Mouse (Mus musculus) forebrain, embryonic 11.5 days (tissue): ENCODE measurements around the gene 1700020D05Rik. TPM values are rescaled to one million over a fixed set of nuclear protein-coding genes. Genes with fewer than 3 reads are reported as not detected.
A peak's percentile ranks its signal among the peaks of the same experiment; 100 is the strongest.

ENCODE experiments used
- ATAC-seq: fragments of 200-750 bp; cut with Nextera tagmentation; replicated peaks from 2 replicates; pipeline ENCODE4 v1.8.0; 2017; ENCODE audit warnings: moderate TSS enrichment; ENCODE audit not compliant: low FRiP score
- DNase-seq: peaks from one replicate; pipeline ENCODE4 v3.0.0-alpha.2; 2017; ENCODE audit warnings: low spot score
- H3K27ac ChIP-seq: fragments of 300-500 bp; sonication (generic); 2 replicates; pipeline ENCODE4 v1.5.1; 2014; ENCODE audit warnings: low read depth, low read length
- H3K27me3 ChIP-seq: fragments of 300-500 bp; sonication (generic); 2 replicates; pipeline ENCODE4 v1.6.1; 2014; ENCODE audit warnings: mild to moderate bottlenecking, low read length, mixed read lengths; ENCODE audit not compliant: control insufficient read depth, insufficient read depth
- H3K36me3 ChIP-seq: fragments of 300-500 bp; sonication (generic); 2 replicates; pipeline ENCODE4 v1.6.1; 2014; ENCODE audit warnings: mild to moderate bottlenecking, low read length, moderate library complexity, mixed read lengths; ENCODE audit not compliant: control insufficient read depth, insufficient read depth
- H3K4me1 ChIP-seq: fragments of 300-500 bp; sonication (generic); replicated peaks from 2 replicates; pipeline ENCODE4 v1.6.1; 2014; ENCODE audit warnings: low read length, mixed read lengths; ENCODE audit not compliant: control insufficient read depth, insufficient read depth
- H3K4me2 ChIP-seq: fragments of 300-500 bp; sonication (generic); 2 replicates; pipeline ENCODE4 v1.6.1; 2014; ENCODE audit warnings: low read depth, mild to moderate bottlenecking, low read length, moderate library complexity, mixed read lengths; ENCODE audit not compliant: severe bottlenecking
- H3K4me3 ChIP-seq: fragments of 300-500 bp; sonication (generic); 2 replicates; pipeline ENCODE4 v1.5.1; 2014; ENCODE audit warnings: low read depth, low read length
- H3K9ac ChIP-seq: fragments of 300-500 bp; sonication (generic); 2 replicates; pipeline ENCODE4 v1.6.1; 2014; ENCODE audit warnings: low read length
- H3K9me3 ChIP-seq: fragments of 300-500 bp; sonication (generic); 2 replicates; pipeline ENCODE4 v1.6.1; 2016; ENCODE audit warnings: low read length, mixed read lengths; ENCODE audit not compliant: control insufficient read depth
- WGBS: fragments of 180-500 bp; shearing (Covaris S2); extraction: QIAGEN DNeasy Blood & Tissue Kit; methylation state at CpG from one replicate; pipeline ENCODE4 v1.1.7; 2014; 5-methylcytosine and 5-hydroxymethylcytosine counted together
- polyA plus RNA-seq: library from polyadenylated mRNA; unstranded; fragments of >200 nt; fragmentation: Nextera tagmentation; extraction: Ambion mirVana; gene quantifications from 2 replicates; pipeline ENCODE4 v1.2.1, GENCODE M21; 2014

1700020D05Rik gene
- polyA plus RNA-seq, 1 experiment from 2014 or later: not detected

DNA sequence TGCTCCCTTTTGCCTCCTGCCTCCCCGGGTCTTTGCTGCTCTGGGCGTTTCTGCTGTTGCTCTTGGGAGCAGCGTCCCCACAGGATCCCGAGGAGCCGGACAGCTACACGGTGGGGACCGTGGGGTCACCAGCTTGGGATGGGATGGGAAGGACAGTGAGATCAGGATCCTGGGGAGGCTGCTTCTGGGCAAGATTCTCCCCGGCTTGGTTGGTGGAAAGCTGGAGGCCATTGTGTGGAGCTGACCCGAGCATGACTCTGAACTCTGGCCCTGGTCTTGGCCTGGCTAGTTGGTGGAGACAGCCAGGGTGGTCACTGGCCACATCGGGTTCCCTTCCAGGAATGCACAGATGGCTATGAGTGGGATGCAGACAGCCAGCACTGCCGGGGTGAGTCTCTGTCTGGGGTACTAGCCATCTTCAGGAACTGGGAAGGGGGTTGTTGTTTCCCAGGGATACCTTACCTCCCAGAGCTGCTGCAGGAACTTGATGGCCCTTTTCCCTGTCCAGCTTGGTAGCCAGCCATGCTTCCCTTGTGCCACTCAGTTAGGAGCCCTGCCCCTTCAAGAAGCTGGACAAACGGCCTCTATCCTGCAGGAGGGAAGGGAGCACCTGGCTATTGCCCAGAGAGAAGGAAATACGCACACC, 28.4 kb downstream of the 1700020D05Rik start:
- no peaks in the 10 kb centered on the region for H3K27me3 ChIP-seq

DNA sequence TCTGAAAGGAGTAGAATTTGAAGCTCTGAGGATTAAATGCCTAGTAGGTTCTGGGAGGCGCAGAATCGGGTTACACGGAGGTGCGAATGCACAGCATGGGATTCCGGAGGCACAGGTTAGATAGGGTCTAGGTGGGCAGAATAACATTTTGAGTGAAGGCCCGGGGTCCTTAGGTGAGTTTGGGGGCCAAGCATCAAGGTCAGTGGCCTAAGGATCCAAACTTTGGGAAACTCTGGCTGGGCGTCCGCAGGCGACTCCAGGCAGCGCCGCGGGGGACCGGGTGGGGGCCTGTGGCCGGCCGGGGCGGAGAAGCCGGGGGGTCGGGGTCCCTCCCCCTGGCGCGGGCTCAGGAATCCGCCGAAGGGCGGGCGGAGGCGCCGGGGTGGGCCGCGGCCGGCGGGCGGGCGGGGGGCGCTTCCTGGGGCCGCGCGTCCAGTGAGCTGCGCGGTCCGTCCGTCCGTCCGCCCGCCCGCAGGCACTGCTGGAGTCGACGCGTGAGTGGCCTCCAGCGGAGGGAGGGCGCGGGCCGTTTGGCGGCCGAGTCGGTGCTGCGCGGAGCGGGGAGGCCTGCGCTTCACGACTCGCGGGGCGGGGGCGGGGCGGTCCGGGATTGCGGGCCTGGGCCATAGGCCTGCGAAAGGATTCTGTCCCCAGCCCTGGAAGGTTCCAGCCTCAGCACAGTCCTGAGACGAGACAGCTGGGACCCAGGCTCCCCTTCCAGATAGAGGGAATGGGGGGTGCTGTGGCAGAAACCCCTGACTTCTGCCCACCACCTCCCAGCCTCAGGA, 29.1 kb downstream of the 1700020D05Rik start:
- peak overlapping the region; percentile 86 for H3K4me2 ChIP-seq
- peak overlapping the region; percentile 18; the same call in 1 of the 2 replicates for H3K27ac ChIP-seq
- H3K4me1 ChIP-seq: peaks cover 11% of the 10 kb centered on the region; the same call in 1 of the 2 replicates
- no peaks in the 10 kb centered on the region for H3K9me3 ChIP-seq
- WGBS: 2% methylated on average over 54 of the region's 68 CpGs
- no peaks in the 10 kb centered on the region for H3K36me3 ChIP-seq
- H3K9ac ChIP-seq: peak overlapping the region; percentile 84
- no peaks in the 10 kb centered on the region for H3K27me3 ChIP-seq
- H3K4me3 ChIP-seq: peak overlapping the region; percentile 59
- DNase-seq: peak; percentile 76
- ATAC-seq: peak; percentile 45

More for the DNA sequence above, 28.4 kb downstream of the 1700020D05Rik start:
- WGBS: 28% methylated on average over 13 of the region's 13 CpGs
- no peaks in the 10 kb centered on the region for H3K36me3 ChIP-seq
- H3K27ac ChIP-seq: peak overlapping the region; percentile 18; the same call in 1 of the 2 replicates
- peak; percentile 49; the same call in 1 of the 2 replicates for ATAC-seq
- H3K4me3 ChIP-seq: peak overlapping the region; percentile 59
- peak overlapping the region; percentile 84 for H3K9ac ChIP-seq
- H3K9me3 ChIP-seq: no peaks in the 10 kb centered on the region
- H3K4me1 ChIP-seq: peaks cover 11% of the 10 kb centered on the region; the same call in 1 of the 2 replicates
- H3K4me2 ChIP-seq: peak overlapping the region; percentile 86
- no peak for DNase-seq

DNA sequence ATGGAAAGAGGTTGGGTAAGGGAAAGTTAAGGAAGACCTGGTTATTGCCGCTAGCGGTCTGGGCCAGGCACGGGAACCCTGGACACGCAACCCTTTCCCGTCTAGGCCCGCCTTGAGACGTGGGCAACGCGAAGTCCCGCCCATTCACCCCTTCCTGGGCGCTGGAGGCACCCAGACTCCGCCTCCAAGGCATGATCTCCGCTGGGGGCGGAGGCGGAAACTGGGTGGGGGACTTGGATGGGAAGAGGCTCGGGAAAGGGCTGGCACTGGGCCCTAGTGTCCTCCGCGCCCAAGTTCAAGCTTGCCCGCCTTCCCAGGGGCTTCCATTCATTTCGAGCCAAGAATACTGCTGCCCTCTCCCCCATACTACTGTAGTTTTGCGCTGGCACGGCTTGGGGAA, 29.9 kb downstream of the 1700020D05Rik start, which contains the start of gene Efemp2:
Gene Efemp2, plus strand, starts transcription at position 235 of the 400 bp plus-strand sequence.
- peak; percentile 72 for ATAC-seq

DNA sequence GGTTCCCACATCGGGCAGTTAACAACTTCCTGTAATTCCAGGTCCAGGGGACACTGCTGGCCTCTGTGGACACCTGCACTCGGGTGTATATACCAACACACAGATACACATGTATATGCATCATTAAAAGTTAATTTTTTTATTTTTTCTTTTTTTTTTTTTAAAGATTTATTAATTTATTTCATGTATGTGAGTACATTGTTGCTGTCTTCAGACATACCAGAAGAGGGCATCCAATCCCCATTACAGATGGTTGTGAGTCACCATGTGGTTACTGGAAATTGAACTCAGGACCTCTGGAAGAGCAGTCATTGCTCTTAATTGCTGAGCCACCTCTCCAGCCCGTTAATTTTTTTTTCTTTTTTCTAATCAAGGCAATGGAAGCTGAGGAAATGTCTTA, 30.7 kb downstream of the 1700020D05Rik start:
- WGBS: 84% methylated on average over 3 of the region's 3 CpGs
- no peak for ATAC-seq
- no peaks in the 10 kb centered on the region for H3K9me3 ChIP-seq
- H3K4me3 ChIP-seq: no peak overlapping the region
- no peak overlapping the region for H3K4me2 ChIP-seq
- no peak for DNase-seq
- no peaks in the 10 kb centered on the region for H3K27me3 ChIP-seq
- no peak overlapping the region for H3K9ac ChIP-seq
- H3K4me1 ChIP-seq: peaks cover 11% of the 10 kb centered on the region; the same call in 1 of the 2 replicates
- no peaks in the 10 kb centered on the region for H3K36me3 ChIP-seq
- H3K27ac ChIP-seq: no peak overlapping the region

More for the DNA sequence above, 29.9 kb downstream of the 1700020D05Rik start, which contains the start of gene Efemp2:
- Histone ChIP-seq H3K9me3 (no peaks in the 10 kb centered on the region), H3K27ac (0 out of 2 replicates have a peak within 1 kb of the TSS, but pooled peaks have one; percentile 18), H3K9ac (peak within 1 kb of the TSS; percentile 84), H3K4me3 (peak within 1 kb of the TSS; percentile 59), H3K4me2 (peak within 1 kb of the TSS; percentile 86), H3K36me3 (no peaks in the 10 kb centered on the region), H3K27me3 (no peaks in the 10 kb centered on the region), H3K4me1 (peaks cover 11% of the 10 kb centered on the region; the same call in 1 of the 2 replicates)
- DNase-seq: peak; percentile 85
- 2% methylated on average over 22 of the region's 22 CpGs for WGBS

DNA sequence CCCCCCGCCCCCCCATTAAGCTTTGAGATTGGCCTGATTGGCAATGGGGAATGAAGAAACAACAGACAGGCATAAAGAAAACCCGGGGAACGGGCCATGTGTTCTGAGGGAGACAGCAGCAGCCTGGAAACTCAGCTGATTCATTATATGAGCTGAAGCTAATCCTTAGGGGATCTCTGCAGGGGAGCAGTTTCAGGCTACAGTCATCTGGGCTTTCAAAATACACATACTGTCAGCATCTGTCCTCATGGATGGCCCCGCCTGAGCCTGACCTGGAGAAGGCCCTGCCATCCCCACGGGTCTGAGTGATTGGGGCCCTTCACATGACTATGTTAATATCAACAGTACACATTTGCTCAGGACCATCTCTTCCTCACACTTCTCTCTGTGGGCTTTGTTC, 31.7 kb downstream of the 1700020D05Rik start:
- ATAC-seq: no peak
- no peak overlapping the region for H3K4me2 ChIP-seq
- WGBS: 56% methylated on average over 5 of the region's 5 CpGs
- no peaks in the 10 kb centered on the region for H3K27me3 ChIP-seq
- H3K27ac ChIP-seq: no peak overlapping the region
- no peaks in the 10 kb centered on the region for H3K9me3 ChIP-seq
- no peak overlapping the region for H3K9ac ChIP-seq
- no peak for DNase-seq
- no peaks in the 10 kb centered on the region; the same call in none of the 2 replicates for H3K36me3 ChIP-seq
- peaks cover 11% of the 10 kb centered on the region; the same call in 1 of the 2 replicates for H3K4me1 ChIP-seq
- no peak overlapping the region for H3K4me3 ChIP-seq

DNA sequence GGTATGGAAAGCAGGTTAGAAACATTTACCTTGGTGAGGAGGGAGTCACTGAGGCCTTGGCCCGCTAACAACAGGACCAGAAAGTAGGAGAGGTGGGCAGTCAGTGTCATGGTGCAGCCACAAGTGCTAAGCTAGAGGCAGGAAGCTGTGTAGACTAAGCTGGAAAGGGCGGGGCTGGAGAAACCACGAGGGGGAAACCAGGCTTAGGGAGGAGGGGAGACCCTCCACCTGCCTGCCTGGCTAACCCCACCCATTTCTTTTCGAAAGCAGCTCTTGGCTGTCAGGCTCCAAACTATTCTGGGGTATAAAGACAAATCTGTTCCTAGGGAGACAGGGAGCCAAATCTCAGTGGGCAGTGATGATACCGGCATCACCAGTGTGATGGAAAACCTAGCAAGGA, 35.2 kb downstream of the 1700020D05Rik start, which contains the start of gene Ctsw:
Gene Ctsw, minus strand, starts transcription at position 134 of the 400 bp plus-strand sequence.
- Histone ChIP-seq H3K27ac (no peak within 1 kb of the TSS), H3K4me3 (no peak within 1 kb of the TSS), H3K4me2 (no peak within 1 kb of the TSS), H3K4me1 (peaks cover 4% of the 10 kb centered on the region; the same call in 1 of the 2 replicates), H3K36me3 (peaks cover 2% of the 10 kb centered on the region), H3K9ac (no peak within 1 kb of the TSS), H3K27me3 (no peaks in the 10 kb centered on the region), H3K9me3 (no peaks in the 10 kb centered on the region)
- ATAC-seq: no peak
- WGBS: 57% methylated on average over 5 of the region's 5 CpGs
- DNase-seq: no peak

DNA sequence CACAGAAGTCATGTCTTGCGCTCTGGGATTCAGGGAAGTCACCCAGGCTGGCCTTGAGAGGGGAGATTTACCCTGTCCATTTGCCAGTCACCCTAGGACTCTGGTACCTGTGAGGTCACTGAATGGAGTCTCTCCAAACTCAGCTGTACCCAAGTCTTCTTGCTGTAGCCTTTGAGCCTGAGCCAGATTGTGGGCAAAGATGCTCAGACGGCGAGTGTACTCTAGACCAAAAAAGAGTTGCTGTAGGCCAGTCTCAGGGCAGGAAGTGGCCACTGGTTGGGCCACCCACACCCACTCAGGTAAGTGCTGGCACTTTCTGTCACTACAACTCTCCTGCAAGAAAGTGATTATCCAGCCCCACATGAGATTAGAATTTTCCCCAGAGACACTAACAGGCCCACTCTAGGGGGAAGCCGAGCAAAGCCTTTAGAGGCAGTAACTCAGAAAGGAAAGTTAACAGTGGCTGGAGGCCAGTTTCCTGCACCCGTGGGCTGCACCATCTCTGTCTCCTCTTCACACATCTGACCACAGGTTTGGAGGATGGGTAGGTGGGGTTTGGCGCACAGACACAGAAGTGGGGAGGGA, 36.6 kb downstream of the 1700020D05Rik start:
- no peak overlapping the region for H3K4me2 ChIP-seq
- H3K4me3 ChIP-seq: no peak overlapping the region
- H3K4me1 ChIP-seq: peaks cover 4% of the 10 kb centered on the region; the same call in 1 of the 2 replicates
- no peaks in the 10 kb centered on the region for H3K27me3 ChIP-seq
- H3K9ac ChIP-seq: no peak overlapping the region
- no peak for DNase-seq
- peaks cover 2% of the 10 kb centered on the region for H3K36me3 ChIP-seq
- no peak for ATAC-seq
- no peak overlapping the region for H3K27ac ChIP-seq
- WGBS: 95% methylated on average over 6 of the region's 6 CpGs
- no peaks in the 10 kb centered on the region for H3K9me3 ChIP-seq

DNA sequence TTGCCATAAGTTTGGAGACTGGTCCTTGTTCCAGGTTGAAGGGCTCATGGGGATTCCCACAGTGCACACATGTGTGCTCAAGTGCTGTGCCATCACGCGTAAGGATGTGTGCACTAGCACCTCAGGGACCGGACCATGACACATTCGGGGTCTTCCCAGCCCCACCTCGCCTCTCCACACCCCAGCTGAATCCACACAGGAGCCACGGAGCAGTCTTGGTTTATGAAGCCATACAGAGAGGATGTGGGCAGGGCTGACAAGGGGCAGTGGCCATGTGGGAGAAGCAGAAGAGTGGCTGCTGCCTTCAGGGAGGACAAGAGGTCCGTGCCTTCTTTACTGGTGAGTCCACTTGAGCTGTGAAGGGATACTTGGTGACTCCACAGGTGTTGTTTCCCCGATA, 38.5 kb downstream of the 1700020D05Rik start:
- H3K9me3 ChIP-seq: no peaks in the 10 kb centered on the region
- ATAC-seq (no peak), DNase-seq (no peak)
- H3K9ac ChIP-seq: no peak overlapping the region
- no peaks in the 10 kb centered on the region for H3K27me3 ChIP-seq
- H3K4me2 ChIP-seq: no peak overlapping the region
- peaks cover 9% of the 10 kb centered on the region; the same call in 1 of the 2 replicates for H3K4me1 ChIP-seq
- H3K36me3 ChIP-seq: peaks cover 2% of the 10 kb centered on the region
- 93% methylated on average over 8 of the region's 8 CpGs for WGBS
- H3K27ac ChIP-seq: no peak overlapping the region
- H3K4me3 ChIP-seq: no peak overlapping the region
